Mouse (Mus musculus): ENCODE measurements around the gene Arglu1.

Arglu1 gene

GRCm38 (mm10) chr8:8658426-8659224 is 31.7 kb downstream of the Arglu1 start:
- peak; percentile 87 for DNase-seq (ENCODE audit: low spot score)

- DNase-seq (ENCODE audit: low spot score) = no peak
Observed at GRCm38 (mm10) chr8:8657692-8658355, 32.5 kb downstream of the Arglu1 start.

- DNase-seq (ENCODE audit: low spot score) = no peak
Observed at GRCm38 (mm10) chr8:8656578-8657441, 33.5 kb downstream of the Arglu1 start.

- no peak for DNase-seq (ENCODE audit: low spot score)
Observed at GRCm38 (mm10) chr8:8655346-8656340, 34.7 kb downstream of the Arglu1 start.

GRCm38 (mm10) chr8:8653906-8654489 is 36.3 kb downstream of the Arglu1 start:
- no peak for DNase-seq (ENCODE audit: low spot score)

GRCm38 (mm10) chr8:8653343-8653742 is 37.0 kb downstream of the Arglu1 start:
- no peak for DNase-seq (ENCODE audit: low spot score)

- DNase-seq (ENCODE audit: low spot score) = no peak
Observed at GRCm38 (mm10) chr8:8652388-8652787, 37.9 kb downstream of the Arglu1 start.

- peak; percentile 64 for DNase-seq (ENCODE audit: low spot score)
Observed at GRCm38 (mm10) chr8:8649944-8650343, 40.4 kb downstream of the Arglu1 start.

GRCm38 (mm10) chr8:8649536-8649935 is 40.8 kb downstream of the Arglu1 start:
- peak; percentile 26 for DNase-seq (ENCODE audit: low spot score)

- no peak for DNase-seq (ENCODE audit: low spot score)
Observed at GRCm38 (mm10) chr8:8648686-8649085, 41.6 kb downstream of the Arglu1 start.

- no peak for DNase-seq (ENCODE audit: low spot score)
Observed at GRCm38 (mm10) chr8:8647824-8648223, 42.5 kb downstream of the Arglu1 start.

- peak; percentile 32 for DNase-seq (ENCODE audit: low spot score)
Observed at GRCm38 (mm10) chr8:8647319-8647718, 43.0 kb downstream of the Arglu1 start.

GRCm38 (mm10) chr8:8644160-8644915 is 46.0 kb downstream of the Arglu1 start:
- DNase-seq (ENCODE audit: low spot score) = no peak

GRCm38 (mm10) chr8:8640264-8640588 is 50.1 kb downstream of the Arglu1 start:
- no peak for DNase-seq (ENCODE audit: low spot score)

- DNase-seq (ENCODE audit: low spot score) = no peak
Observed at GRCm38 (mm10) chr8:8639569-8640263, 50.6 kb downstream of the Arglu1 start.

GRCm38 (mm10) chr8:8631394-8631793 is 58.9 kb downstream of the Arglu1 start:
- no peak for DNase-seq (ENCODE audit: low spot score)

- DNase-seq (ENCODE audit: low spot score) = no peak
Observed at GRCm38 (mm10) chr8:8624017-8624416, 66.3 kb downstream of the Arglu1 start.

- DNase-seq (ENCODE audit: low spot score) = no peak
Observed at GRCm38 (mm10) chr8:8623486-8623885, 66.8 kb downstream of the Arglu1 start.

GRCm38 (mm10) chr8:8622476-8622875 is 67.8 kb downstream of the Arglu1 start:
- DNase-seq (ENCODE audit: low spot score) = no peak

- DNase-seq (ENCODE audit: low spot score) = no peak
Observed at GRCm38 (mm10) chr8:8622031-8622430, 68.3 kb downstream of the Arglu1 start.

Measured in adipocyte (in vitro differentiated cells).